Mouse (Mus musculus): ENCODE results near the gene Myct1. TPM values are rescaled to one million over a fixed set of nuclear protein-coding genes. Genes with fewer than 3 reads are reported as not detected.

Gene Myct1
- polyA plus RNA-seq (2014; fragmentation: Nextera tagmentation; extraction: Ambion mirVana): 1.1 and 1.4 TPM in 2 replicates

GRCm38 (mm10) chr10:5593464-5593863, at the start of gene Myct1:
Gene Myct1, plus strand, starts transcription at chr10:5593775.
- DNase-seq (ENCODE audit: low spot score) (no peak), ATAC-seq (no peak)
- Histone ChIP-seq H3K4me2 (ENCODE audit: low read length) (no peak within 1 kb of the TSS), H3K4me1 (ENCODE audit: control insufficient read depth, insufficient read depth, low read length) (no peaks in the 10 kb centered on the region), H3K9ac (ENCODE audit: low read length) (no peak within 1 kb of the TSS), H3K27me3 (replicated peaks; ENCODE audit: control insufficient read depth, insufficient read depth, low read length) (no peaks in the 10 kb centered on the region), H3K27ac (ENCODE audit: low read depth, low read length) (no peak within 1 kb of the TSS), H3K4me3 (ENCODE audit: low read depth, low read length) (no peak within 1 kb of the TSS), H3K9me3 (replicated peaks; ENCODE audit: control insufficient read depth, low read length) (no peaks in the 10 kb centered on the region), H3K36me3 (ENCODE audit: control insufficient read depth, insufficient read depth, low read length) (no peaks in the 10 kb centered on the region)
- 68% methylated on average over 5 of the region's 5 CpGs for WGBS

- no peaks in the 10 kb centered on the region for H3K4me1 ChIP-seq (ENCODE audit: control insufficient read depth, insufficient read depth, low read length)
- no peak for ATAC-seq
- no peak overlapping the region for H3K27ac ChIP-seq (ENCODE audit: low read depth, low read length)
- 94% methylated on average over 5 of the region's 5 CpGs for WGBS
- no peaks in the 10 kb centered on the region for H3K27me3 ChIP-seq (replicated peaks; ENCODE audit: control insufficient read depth, insufficient read depth, low read length)
- H3K9me3 ChIP-seq (replicated peaks; ENCODE audit: control insufficient read depth, low read length): no peaks in the 10 kb centered on the region
- H3K4me3 ChIP-seq (ENCODE audit: low read depth, low read length): no peak overlapping the region
- H3K9ac ChIP-seq (ENCODE audit: low read length): no peak overlapping the region
- H3K36me3 ChIP-seq (ENCODE audit: control insufficient read depth, insufficient read depth, low read length): no peaks in the 10 kb centered on the region
- no peak overlapping the region for H3K4me2 ChIP-seq (ENCODE audit: low read length)
- DNase-seq (ENCODE audit: low spot score): no peak
Measured at GRCm38 (mm10) chr10:5546428-5546827, 47.1 kb upstream of the Myct1 start.

- no peaks in the 10 kb centered on the region for H3K27me3 ChIP-seq (replicated peaks; ENCODE audit: control insufficient read depth, insufficient read depth, low read length)
- 93% methylated on average over 9 of the region's 9 CpGs for WGBS
- H3K9me3 ChIP-seq (replicated peaks; ENCODE audit: control insufficient read depth, low read length): no peaks in the 10 kb centered on the region
- H3K36me3 ChIP-seq (ENCODE audit: control insufficient read depth, insufficient read depth, low read length): no peaks in the 10 kb centered on the region
- H3K4me3 ChIP-seq (ENCODE audit: low read depth, low read length): no peak overlapping the region
- H3K4me1 ChIP-seq (ENCODE audit: control insufficient read depth, insufficient read depth, low read length): no peaks in the 10 kb centered on the region
- H3K27ac ChIP-seq (ENCODE audit: low read depth, low read length): no peak overlapping the region
- no peak overlapping the region for H3K4me2 ChIP-seq (ENCODE audit: low read length)
- DNase-seq (ENCODE audit: low spot score) (no peak), ATAC-seq (no peak)
- no peak overlapping the region for H3K9ac ChIP-seq (ENCODE audit: low read length)
Measured at GRCm38 (mm10) chr10:5547769-5548168, 45.8 kb upstream of the Myct1 start.

- Histone ChIP-seq H3K9ac (ENCODE audit: low read length) (no peak overlapping the region), H3K36me3 (ENCODE audit: control insufficient read depth, insufficient read depth, low read length) (no peaks in the 10 kb centered on the region), H3K4me3 (ENCODE audit: low read depth, low read length) (no peak overlapping the region), H3K4me1 (ENCODE audit: control insufficient read depth, insufficient read depth, low read length) (no peaks in the 10 kb centered on the region), H3K4me2 (ENCODE audit: low read length) (no peak overlapping the region), H3K27me3 (replicated peaks; ENCODE audit: control insufficient read depth, insufficient read depth, low read length) (no peaks in the 10 kb centered on the region), H3K9me3 (replicated peaks; ENCODE audit: control insufficient read depth, low read length) (no peaks in the 10 kb centered on the region), H3K27ac (ENCODE audit: low read depth, low read length) (no peak overlapping the region)
- DNase-seq (ENCODE audit: low spot score) (no peak), ATAC-seq (no peak)
- 84% methylated on average over 2 of the region's 2 CpGs for WGBS
Measured at GRCm38 (mm10) chr10:5548651-5549050, 44.9 kb upstream of the Myct1 start.

- Histone ChIP-seq H3K27me3 (replicated peaks; ENCODE audit: control insufficient read depth, insufficient read depth, low read length) (no peaks in the 10 kb centered on the region), H3K27ac (ENCODE audit: low read depth, low read length) (no peak overlapping the region), H3K9ac (ENCODE audit: low read length) (peak overlapping the region; percentile 77), H3K4me3 (ENCODE audit: low read depth, low read length) (peak overlapping the region; percentile 53), H3K4me1 (ENCODE audit: control insufficient read depth, insufficient read depth, low read length) (no peaks in the 10 kb centered on the region), H3K36me3 (ENCODE audit: control insufficient read depth, insufficient read depth, low read length) (no peaks in the 10 kb centered on the region), H3K9me3 (replicated peaks; ENCODE audit: control insufficient read depth, low read length) (no peaks in the 10 kb centered on the region), H3K4me2 (ENCODE audit: low read length) (peak overlapping the region; percentile 89)
- WGBS: 3% methylated on average over 6 of the region's 6 CpGs
- DNase-seq (ENCODE audit: low spot score): no peak
- ATAC-seq: no peak; the same call in 1 of the 2 replicates
Measured at GRCm38 (mm10) chr10:5549871-5550167, 43.8 kb upstream of the Myct1 start.

- peak; percentile 57 for DNase-seq (ENCODE audit: low spot score)
- no peaks in the 10 kb centered on the region for H3K4me1 ChIP-seq (ENCODE audit: control insufficient read depth, insufficient read depth, low read length)
- no peaks in the 10 kb centered on the region for H3K27me3 ChIP-seq (replicated peaks; ENCODE audit: control insufficient read depth, insufficient read depth, low read length)
- H3K4me3 ChIP-seq (ENCODE audit: low read depth, low read length): peak overlapping the region; percentile 53
- H3K9me3 ChIP-seq (replicated peaks; ENCODE audit: control insufficient read depth, low read length): no peaks in the 10 kb centered on the region
- peak overlapping the region; percentile 44; the same call in 1 of the 2 replicates for H3K27ac ChIP-seq (ENCODE audit: low read depth, low read length)
- ATAC-seq: peak; percentile 90
- H3K9ac ChIP-seq (ENCODE audit: low read length): peak overlapping the region; percentile 77
- under 1% methylated on average over 43 of the region's 44 CpGs for WGBS
- H3K36me3 ChIP-seq (ENCODE audit: control insufficient read depth, insufficient read depth, low read length): no peaks in the 10 kb centered on the region
- H3K4me2 ChIP-seq (ENCODE audit: low read length): peak overlapping the region; percentile 89
Measured at GRCm38 (mm10) chr10:5550168-5551021, 43.2 kb upstream of the Myct1 start.

GRCm38 (mm10) chr10:5551382-5551781, 42.2 kb upstream of the Myct1 start, which contains the start of gene Syne1:
Gene Syne1, minus strand, starts transcription at chr10:5551482.
- no peaks in the 10 kb centered on the region for H3K36me3 ChIP-seq (ENCODE audit: control insufficient read depth, insufficient read depth, low read length)
- 44% methylated on average over 5 of the region's 5 CpGs for WGBS
- H3K27ac ChIP-seq (ENCODE audit: low read depth, low read length): peak within 1 kb of the TSS; percentile 44; the same call in 1 of the 2 replicates

GRCm38 (mm10) chr10:5554941-5555340, 38.6 kb upstream of the Myct1 start:
- Histone ChIP-seq H3K4me1 (ENCODE audit: control insufficient read depth, insufficient read depth, low read length) (no peaks in the 10 kb centered on the region), H3K4me2 (ENCODE audit: low read length) (no peak overlapping the region), H3K9ac (ENCODE audit: low read length) (no peak overlapping the region), H3K9me3 (replicated peaks; ENCODE audit: control insufficient read depth, low read length) (no peaks in the 10 kb centered on the region), H3K36me3 (ENCODE audit: control insufficient read depth, insufficient read depth, low read length) (no peaks in the 10 kb centered on the region), H3K27ac (ENCODE audit: low read depth, low read length) (no peak overlapping the region), H3K4me3 (ENCODE audit: low read depth, low read length) (no peak overlapping the region), H3K27me3 (replicated peaks; ENCODE audit: control insufficient read depth, insufficient read depth, low read length) (no peaks in the 10 kb centered on the region)
- 21% methylated on average over 5 of the region's 5 CpGs for WGBS
- peak; percentile 33 for DNase-seq (ENCODE audit: low spot score)
- ATAC-seq: no peak

More at GRCm38 (mm10) chr10:5551382-5551781, 42.2 kb upstream of the Myct1 start, which contains the start of gene Syne1:
- Histone ChIP-seq H3K4me3 (ENCODE audit: low read depth, low read length) (peak within 1 kb of the TSS; percentile 53), H3K9me3 (replicated peaks; ENCODE audit: control insufficient read depth, low read length) (no peaks in the 10 kb centered on the region), H3K9ac (ENCODE audit: low read length) (peak within 1 kb of the TSS; percentile 77), H3K4me2 (ENCODE audit: low read length) (peak within 1 kb of the TSS; percentile 89), H3K27me3 (replicated peaks; ENCODE audit: control insufficient read depth, insufficient read depth, low read length) (no peaks in the 10 kb centered on the region), H3K4me1 (ENCODE audit: control insufficient read depth, insufficient read depth, low read length) (no peaks in the 10 kb centered on the region)
- ATAC-seq (no peak), DNase-seq (ENCODE audit: low spot score) (no peak)

- Histone ChIP-seq H3K27ac (ENCODE audit: low read depth, low read length) (no peak overlapping the region), H3K36me3 (ENCODE audit: control insufficient read depth, insufficient read depth, low read length) (no peaks in the 10 kb centered on the region), H3K9me3 (replicated peaks; ENCODE audit: control insufficient read depth, low read length) (no peaks in the 10 kb centered on the region), H3K4me2 (ENCODE audit: low read length) (no peak overlapping the region), H3K4me1 (ENCODE audit: control insufficient read depth, insufficient read depth, low read length) (no peaks in the 10 kb centered on the region), H3K9ac (ENCODE audit: low read length) (no peak overlapping the region), H3K4me3 (ENCODE audit: low read depth, low read length) (no peak overlapping the region), H3K27me3 (replicated peaks; ENCODE audit: control insufficient read depth, insufficient read depth, low read length) (no peaks in the 10 kb centered on the region)
- ATAC-seq (no peak), DNase-seq (ENCODE audit: low spot score) (no peak)
Measured at GRCm38 (mm10) chr10:5558808-5559207, 34.8 kb upstream of the Myct1 start.
